Mouse (Mus musculus) midbrain, embryonic 11.5 days (tissue): ENCODE measurements at regions not wholly inside any gene's neighbourhood (a gene's known extent, or its start where the extent isn't known, plus 50 kb on each side); places are given as distances from the start of the nearest gene placed in this dataset.

Source experiments
- ATAC-seq: fragments of 200-750 bp; cut with Nextera tagmentation; 2 replicates; pipeline ENCODE4 v1.8.0; 2017; ENCODE audit warnings: moderate TSS enrichment, moderate library complexity; ENCODE audit not compliant: low FRiP score
- DNase-seq: peaks from one replicate; pipeline ENCODE4 v3.0.0; 2015; ENCODE audit warnings: low spot score; ENCODE audit errors: missing footprints
- H3K27ac ChIP-seq: fragments of 300-500 bp; sonication (generic); 2 replicates; pipeline ENCODE4 v1.5.1; 2014; ENCODE audit warnings: low read depth, low read length
- H3K27me3 ChIP-seq: fragments of 300-500 bp; sonication (generic); 2 replicates; pipeline ENCODE4 v1.6.1; 2014; ENCODE audit warnings: mild to moderate bottlenecking, low read length, moderate library complexity, mixed read lengths; ENCODE audit not compliant: control insufficient read depth, insufficient read depth
- H3K36me3 ChIP-seq: fragments of 300-500 bp; sonication (generic); 2 replicates; pipeline ENCODE4 v1.6.1; 2014; ENCODE audit warnings: mild to moderate bottlenecking, low read length, moderate library complexity, mixed read lengths; ENCODE audit not compliant: control insufficient read depth, insufficient read depth
- H3K4me1 ChIP-seq: fragments of 300-500 bp; sonication (generic); 2 replicates; pipeline ENCODE4 v1.6.1; 2014; ENCODE audit warnings: low read length; ENCODE audit not compliant: control insufficient read depth, insufficient read depth
- H3K4me2 ChIP-seq: fragments of 300-500 bp; sonication (generic); 2 replicates; pipeline ENCODE4 v1.6.1; 2014; ENCODE audit warnings: mild to moderate bottlenecking, moderate library complexity
- H3K4me3 ChIP-seq: fragments of 300-500 bp; sonication (generic); 2 replicates; pipeline ENCODE4 v1.5.1; 2014; ENCODE audit warnings: low read depth, low read length
- H3K9ac ChIP-seq: fragments of 300-500 bp; sonication (generic); 2 replicates; pipeline ENCODE4 v1.6.1; 2014; ENCODE audit warnings: low read length
- H3K9me3 ChIP-seq: fragments of 300-500 bp; sonication (generic); 2 replicates; pipeline ENCODE4 v1.6.1; 2016; ENCODE audit warnings: low read length; ENCODE audit not compliant: control insufficient read depth
- WGBS: fragments of 180-500 bp; shearing (Covaris S2); extraction: QIAGEN DNeasy Blood & Tissue Kit; methylation state at CpG from one replicate; pipeline ENCODE4 v1.1.7; 2014; 5-methylcytosine and 5-hydroxymethylcytosine counted together

GRCm38 (mm10) chr12:78046582-78046981, 147.5 kb upstream of the Gm6657 start:
- H3K4me2 ChIP-seq = no peak overlapping the region
- no peak overlapping the region for H3K27ac ChIP-seq
- H3K9ac ChIP-seq = no peak overlapping the region
- DNase-seq (no peak), ATAC-seq (no peak)
- H3K36me3 ChIP-seq = no peaks in the 10 kb centered on the region
- peaks cover 2% of the 10 kb centered on the region; the same call in 1 of the 2 replicates for H3K9me3 ChIP-seq
- no peak overlapping the region for H3K4me3 ChIP-seq
- no peaks in the 10 kb centered on the region for H3K27me3 ChIP-seq
- no peaks in the 10 kb centered on the region for H3K4me1 ChIP-seq
- 77% methylated on average over 4 of the region's 4 CpGs for WGBS

- Histone ChIP-seq H3K4me1 (no peaks in the 10 kb centered on the region), H3K27ac (no peak overlapping the region), H3K9me3 (no peaks in the 10 kb centered on the region), H3K9ac (no peak overlapping the region), H3K27me3 (no peaks in the 10 kb centered on the region), H3K36me3 (no peaks in the 10 kb centered on the region), H3K4me2 (peak overlapping the region; percentile 27; the same call in 1 of the 2 replicates), H3K4me3 (no peak overlapping the region)
- 5% methylated on average over 9 of the region's 9 CpGs for WGBS
- DNase-seq = peak; percentile 94
- ATAC-seq = peak; percentile 73
These were observed 138.1 kb upstream of the Gm6657 start for GRCm38 (mm10) chr12:78055956-78056355.

- Histone ChIP-seq H3K27ac (no peak overlapping the region), H3K9ac (no peak overlapping the region), H3K4me1 (no peaks in the 10 kb centered on the region), H3K4me3 (no peak overlapping the region), H3K27me3 (no peaks in the 10 kb centered on the region), H3K4me2 (no peak overlapping the region), H3K9me3 (no peaks in the 10 kb centered on the region), H3K36me3 (no peaks in the 10 kb centered on the region)
- ATAC-seq = peak; percentile 70; the same call in 1 of the 2 replicates
- peak; percentile 56 for DNase-seq
- 80% methylated on average over 3 of the region's 3 CpGs for WGBS
These were observed 136.9 kb upstream of the Gm6657 start for GRCm38 (mm10) chr12:78057166-78057565.

- no peak overlapping the region for H3K9ac ChIP-seq
- no peaks in the 10 kb centered on the region for H3K4me1 ChIP-seq
- H3K27ac ChIP-seq = no peak overlapping the region
- H3K36me3 ChIP-seq = no peaks in the 10 kb centered on the region
- no peaks in the 10 kb centered on the region for H3K27me3 ChIP-seq
- H3K4me2 ChIP-seq = no peak overlapping the region
- DNase-seq (no peak), ATAC-seq (no peak)
- no peak overlapping the region for H3K4me3 ChIP-seq
- WGBS = 66% methylated on average over 5 of the region's 5 CpGs
- H3K9me3 ChIP-seq = no peaks in the 10 kb centered on the region
These were observed 134.1 kb upstream of the Gm6657 start for GRCm38 (mm10) chr12:78059965-78060364.

- Histone ChIP-seq H3K27me3 (no peaks in the 10 kb centered on the region), H3K4me3 (no peak overlapping the region), H3K4me2 (no peak overlapping the region), H3K9ac (no peak overlapping the region), H3K9me3 (no peaks in the 10 kb centered on the region), H3K27ac (no peak overlapping the region), H3K4me1 (no peaks in the 10 kb centered on the region), H3K36me3 (no peaks in the 10 kb centered on the region)
- ATAC-seq (no peak), DNase-seq (peak; percentile 53)
- 87% methylated on average over 6 of the region's 6 CpGs for WGBS
These were observed 128.0 kb upstream of the Gm6657 start for GRCm38 (mm10) chr12:78066024-78066423.

- no peak overlapping the region for H3K9ac ChIP-seq
- no peak overlapping the region for H3K4me2 ChIP-seq
- no peak overlapping the region for H3K27ac ChIP-seq
- no peaks in the 10 kb centered on the region for H3K27me3 ChIP-seq
- no peaks in the 10 kb centered on the region for H3K36me3 ChIP-seq
- ATAC-seq = no peak
- DNase-seq = no peak
- 77% methylated on average over 9 of the region's 9 CpGs for whole genome bisulfite sequencing
- H3K4me1 ChIP-seq = no peaks in the 10 kb centered on the region
- H3K9me3 ChIP-seq = no peaks in the 10 kb centered on the region
- no peak overlapping the region for H3K4me3 ChIP-seq
These were observed 121.1 kb upstream of the Gm6657 start for GRCm38 (mm10) chr12:78072935-78073334.

- H3K27me3 ChIP-seq = no peaks in the 10 kb centered on the region
- no peaks in the 10 kb centered on the region for H3K4me1 ChIP-seq
- ATAC-seq (no peak), DNase-seq (no peak)
- H3K27ac ChIP-seq = no peak overlapping the region
- no peaks in the 10 kb centered on the region for H3K9me3 ChIP-seq
- no peaks in the 10 kb centered on the region for H3K36me3 ChIP-seq
- H3K4me2 ChIP-seq = no peak overlapping the region
- no peak overlapping the region for H3K9ac ChIP-seq
- 91% methylated on average over 8 of the region's 8 CpGs for WGBS
- no peak overlapping the region for H3K4me3 ChIP-seq
These were observed 119.7 kb upstream of the Gm6657 start for GRCm38 (mm10) chr12:78074290-78074802.

GRCm38 (mm10) chr12:78077285-78077684, 116.8 kb upstream of the Gm6657 start:
- no peaks in the 10 kb centered on the region for H3K9me3 ChIP-seq
- H3K9ac ChIP-seq = no peak overlapping the region
- H3K4me3 ChIP-seq = no peak overlapping the region
- H3K4me2 ChIP-seq = no peak overlapping the region
- H3K36me3 ChIP-seq = no peaks in the 10 kb centered on the region
- H3K27me3 ChIP-seq = no peaks in the 10 kb centered on the region
- no peak for DNase-seq
- H3K27ac ChIP-seq = no peak overlapping the region
- WGBS = 48% methylated on average over 5 of the region's 5 CpGs
- ATAC-seq = no peak
- H3K4me1 ChIP-seq = no peaks in the 10 kb centered on the region

- Histone ChIP-seq H3K27ac (no peak overlapping the region), H3K4me3 (no peak overlapping the region), H3K4me1 (no peaks in the 10 kb centered on the region), H3K36me3 (no peaks in the 10 kb centered on the region), H3K9me3 (no peaks in the 10 kb centered on the region), H3K27me3 (no peaks in the 10 kb centered on the region), H3K9ac (no peak overlapping the region), H3K4me2 (no peak overlapping the region)
- WGBS = 81% methylated on average over 1 of the region's 1 CpGs
- DNase-seq (no peak), ATAC-seq (no peak)
These were observed 111.9 kb upstream of the Gm6657 start for GRCm38 (mm10) chr12:78082163-78082562.
